Mouse (Mus musculus): Measurements from ENCODE around the gene Arhgap27. TPM values are rescaled to one million over a fixed set of nuclear protein-coding genes. Genes with fewer than 3 reads are reported as not detected.
"Not testable (repeated sequence)": the region's sequence is repeated elsewhere in the genome, so short reads cannot be mapped to it uniquely, and the experiment has no call there.

Gene Arhgap27
- 0.31 TPM for polyA plus RNA-seq (2012; fragmentation: generic; extraction: Trizol)

DNA sequence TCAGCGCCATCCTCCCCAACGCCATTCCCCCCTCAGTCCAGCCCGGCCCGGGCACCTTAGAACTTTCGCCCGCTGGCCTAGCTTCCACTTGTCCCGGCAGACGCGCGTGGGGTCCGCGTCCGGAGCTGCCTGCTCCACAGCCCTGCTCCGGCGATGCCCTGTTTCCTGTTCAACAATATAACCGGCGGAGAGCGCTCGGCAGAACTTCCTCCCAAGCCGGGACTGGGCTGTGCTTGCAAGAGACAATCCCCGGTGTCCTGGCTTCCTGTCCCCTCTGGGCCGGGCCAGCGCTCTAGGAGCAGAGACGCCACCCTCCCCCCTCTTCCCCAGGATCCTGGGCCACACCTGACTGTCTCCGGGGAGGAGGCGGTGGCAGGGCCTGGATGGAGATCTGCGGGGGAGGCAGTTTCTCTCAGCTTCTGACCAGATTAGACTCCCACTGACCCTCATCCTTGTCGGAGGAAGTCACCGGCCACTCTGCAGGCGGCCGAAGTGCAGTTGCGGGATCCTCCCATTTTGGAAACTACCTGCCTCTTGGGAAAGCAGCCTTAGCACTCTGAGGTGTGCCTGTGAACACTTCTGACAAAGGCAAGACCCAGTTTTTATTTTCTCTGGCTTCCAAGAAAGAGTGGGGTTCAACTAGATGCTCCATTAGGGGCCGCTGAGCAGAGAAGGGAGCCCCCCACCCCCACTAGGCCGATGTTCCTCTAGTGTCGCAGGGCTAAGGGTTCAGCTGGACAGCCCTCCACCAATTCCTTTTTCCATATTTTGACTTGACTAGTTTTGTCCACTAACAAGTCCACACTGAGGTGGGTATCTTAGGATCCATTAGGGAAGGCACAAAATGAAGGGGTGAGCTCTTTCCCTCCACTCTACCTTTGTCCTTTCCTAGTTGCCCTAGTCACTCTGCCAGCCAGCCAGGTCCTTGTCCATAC, at the start of gene Arhgap27:
Gene Arhgap27 (minus strand): TSS at position 479 of the 935 bp plus-strand sequence.
- Histone ChIP-seq H3K79me2 (ENCODE audit: control insufficient read depth, insufficient read depth) (no peaks in the 10 kb centered on the region), H3ac (ENCODE audit: control insufficient read depth, insufficient read length) (no peak within 1 kb of the TSS), H3K4me2 (ENCODE audit: low read depth) (no peak within 1 kb of the TSS), H3K4me3 (no peak within 1 kb of the TSS), H3K27me3 (ENCODE audit: control insufficient read depth, insufficient read depth, insufficient read length) (peaks cover 5% of the 10 kb centered on the region), H3K36me3 (ENCODE audit: control insufficient read depth, insufficient read depth) (no peaks in the 10 kb centered on the region)
- TF ChIP-seq POLR2AphosphoS2 (IDR thresholded peaks at IDR 0.05; ENCODE audit: insufficient read length, low read depth) = peak; percentile 4
- TF ChIP-seq CEBPB (IDR thresholded peaks at IDR 0.05; ENCODE audit: insufficient read depth, poor library complexity, severe bottlenecking) = no peak

- TF ChIP-seq USF1 (IDR thresholded peaks at IDR 0.05; ENCODE audit: low read depth) (peak; percentile 45), MYOD1 (IDR thresholded peaks at IDR 0.05; ENCODE audit: control insufficient read depth in 1 of 3, insufficient read length in 2 of 3, low read depth in 2 of 3) (no peak), E2F4 (IDR thresholded peaks at IDR 0.05; ENCODE audit: insufficient read depth) (no peak), CEBPB (IDR thresholded peaks at IDR 0.05; ENCODE audit: insufficient read depth, poor library complexity, severe bottlenecking) (no peak)
- H3K79me2 ChIP-seq (ENCODE audit: control insufficient read depth, insufficient read depth) = peaks cover 22% of the 10 kb centered on the region
- H3K4me2 ChIP-seq (ENCODE audit: low read depth) = peak overlapping the region; percentile 100
- H3ac ChIP-seq (ENCODE audit: control insufficient read depth, insufficient read length) = peak overlapping the region; percentile 43
- H3K36me3 ChIP-seq (ENCODE audit: control insufficient read depth, insufficient read depth) = no peaks in the 10 kb centered on the region
- H3K4me3 ChIP-seq = peak overlapping the region; percentile 72
- peaks cover 4% of the 10 kb centered on the region for H3K27me3 ChIP-seq (ENCODE audit: control insufficient read depth, insufficient read depth, insufficient read length)
Measured at GRCm38 (mm10) chr11:103412950-103413423, 49.5 kb upstream of the Arhgap27 start.

GRCm38 (mm10) chr11:103411981-103412949, 48.8 kb upstream of the Arhgap27 start, which contains the start of gene Plekhm1:
TSS of gene Plekhm1 (minus strand) at chr11:103412687.
- TF ChIP-seq TCF12 (IDR thresholded peaks at IDR 0.05; ENCODE audit: insufficient read depth, poor library complexity, severe bottlenecking) = no peak
- TF ChIP-seq REST (IDR thresholded peaks at IDR 0.05; ENCODE audit: insufficient read depth, insufficient read length) = no peak
- TF ChIP-seq USF1 (IDR thresholded peaks at IDR 0.05; ENCODE audit: low read depth) = no peak
- TF ChIP-seq MYOD1 (IDR thresholded peaks at IDR 0.05; ENCODE audit: control insufficient read depth in 1 of 3, insufficient read length in 2 of 3, low read depth in 2 of 3) = peak in 1 of 3 experiments; percentile 35
- TF ChIP-seq MYOG (IDR thresholded peaks at IDR 0.05; ENCODE audit: control insufficient read depth in 1 of 3, insufficient read depth in 1 of 3, insufficient read length in 2 of 3, low read depth in 2 of 3) = no peak
- peak; percentile 8 for TF ChIP-seq SRF (IDR thresholded peaks at IDR 0.05; ENCODE audit: control insufficient read depth, insufficient read length, low read depth)
- TF ChIP-seq CEBPB (IDR thresholded peaks at IDR 0.05; ENCODE audit: insufficient read depth, poor library complexity, severe bottlenecking) = peak; percentile 26; the same call in 1 of the 2 replicates
- TF ChIP-seq POLR2A (IDR thresholded peaks at IDR 0.05; ENCODE audit: insufficient read length, low read depth) = peak; percentile 83
- TF ChIP-seq E2F4 (IDR thresholded peaks at IDR 0.05; ENCODE audit: insufficient read depth) = no peak
- TF ChIP-seq POLR2AphosphoS2 (IDR thresholded peaks at IDR 0.05; ENCODE audit: insufficient read length, low read depth) = peak; percentile 90
- no peak for TF ChIP-seq TCF3 (IDR thresholded peaks at IDR 0.05; ENCODE audit: insufficient read length, low read depth)
- peak within 1 kb of the TSS; percentile 43 for H3ac ChIP-seq (ENCODE audit: control insufficient read depth, insufficient read length)

DNA sequence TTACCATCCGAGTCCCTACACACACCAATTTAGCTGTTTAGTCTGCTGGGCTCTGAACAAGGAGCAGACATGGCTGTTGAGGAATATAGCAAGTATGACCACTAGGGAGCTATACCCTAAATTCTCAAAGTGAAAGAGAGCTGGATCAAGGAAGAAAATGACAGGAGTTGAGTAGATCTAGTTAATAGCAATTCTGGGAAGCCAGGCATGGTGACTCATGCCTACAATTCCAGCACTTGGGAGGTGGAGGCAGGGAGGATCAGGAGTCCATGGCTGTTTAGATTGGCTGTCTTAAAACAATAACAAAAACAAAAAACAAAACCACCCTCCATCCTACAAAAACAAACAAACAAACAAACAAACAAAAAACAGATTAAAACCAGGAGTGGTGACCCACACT, 47.8 kb upstream of the Arhgap27 start:
- Histone ChIP-seq H3ac (ENCODE audit: control insufficient read depth, insufficient read length) (no peak overlapping the region), H3K79me2 (ENCODE audit: control insufficient read depth, insufficient read depth) (peaks cover 22% of the 10 kb centered on the region), H3K27me3 (ENCODE audit: control insufficient read depth, insufficient read depth, insufficient read length) (peaks cover 4% of the 10 kb centered on the region), H3K4me2 (ENCODE audit: low read depth) (peak overlapping the region; percentile 95), H3K4me3 (peak overlapping the region; percentile 72), H3K36me3 (ENCODE audit: control insufficient read depth, insufficient read depth) (no peaks in the 10 kb centered on the region)
- TF ChIP-seq POLR2AphosphoS2 (IDR thresholded peaks at IDR 0.05; ENCODE audit: insufficient read length, low read depth) = no peak

More at GRCm38 (mm10) chr11:103411981-103412949, 48.8 kb upstream of the Arhgap27 start, which contains the start of gene Plekhm1:
- Histone ChIP-seq H3K4me3 (peak within 1 kb of the TSS; percentile 72), H3K79me2 (ENCODE audit: control insufficient read depth, insufficient read depth) (peaks cover 22% of the 10 kb centered on the region), H3K27me3 (ENCODE audit: control insufficient read depth, insufficient read depth, insufficient read length) (peaks cover 4% of the 10 kb centered on the region), H3K4me2 (ENCODE audit: low read depth) (peak within 1 kb of the TSS; percentile 100), H3K36me3 (ENCODE audit: control insufficient read depth, insufficient read depth) (no peaks in the 10 kb centered on the region)

DNA sequence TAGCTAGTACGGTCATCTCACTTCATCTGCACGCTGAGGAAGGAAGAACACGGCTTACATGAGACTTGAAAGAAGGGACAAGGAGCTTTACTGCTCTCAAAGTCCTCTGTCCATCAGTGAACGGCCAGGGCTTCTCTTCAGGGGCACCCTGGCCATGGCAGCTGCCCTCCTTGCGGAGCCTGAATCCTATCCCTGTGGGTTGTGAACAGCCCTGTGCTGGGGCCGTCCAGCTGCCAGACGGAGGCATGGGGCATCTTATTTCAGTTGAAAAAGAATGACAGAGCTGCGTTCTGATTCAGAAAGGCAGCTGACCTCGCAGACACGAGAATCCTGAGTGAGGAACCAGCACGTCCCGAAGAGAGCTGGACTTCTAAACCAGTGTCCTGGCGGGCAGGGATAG, 45.4 kb upstream of the Arhgap27 start:
- Histone ChIP-seq H3K36me3 (ENCODE audit: control insufficient read depth, insufficient read depth) (no peaks in the 10 kb centered on the region), H3ac (ENCODE audit: control insufficient read depth, insufficient read length) (no peak overlapping the region), H3K4me2 (ENCODE audit: low read depth) (peak overlapping the region; percentile 49), H3K4me3 (no peak overlapping the region), H3K79me2 (ENCODE audit: control insufficient read depth, insufficient read depth) (peaks cover 34% of the 10 kb centered on the region), H3K27me3 (ENCODE audit: control insufficient read depth, insufficient read depth, insufficient read length) (no peaks in the 10 kb centered on the region)
- peak; percentile 3 to 82 (median 18) for TF ChIP-seq MYOG (IDR thresholded peaks at IDR 0.05; ENCODE audit: control insufficient read depth in 1 of 3, insufficient read depth in 1 of 3, insufficient read length in 2 of 3, low read depth in 2 of 3)
- no peak for TF ChIP-seq TCF12 (IDR thresholded peaks at IDR 0.05; ENCODE audit: insufficient read depth, poor library complexity, severe bottlenecking)
- no peak for TF ChIP-seq TCF3 (IDR thresholded peaks at IDR 0.05; ENCODE audit: insufficient read length, low read depth)
- TF ChIP-seq MYOD1 (IDR thresholded peaks at IDR 0.05; ENCODE audit: control insufficient read depth in 1 of 3, insufficient read length in 2 of 3, low read depth in 2 of 3) = peak; percentile 8 to 60 (median 33)

GRCm38 (mm10) chr11:103407136-103407535, 43.6 kb upstream of the Arhgap27 start:
- H3K4me2 ChIP-seq (ENCODE audit: low read depth); H3ac ChIP-seq (ENCODE audit: control insufficient read depth, insufficient read length); H3K4me3 ChIP-seq; H3K36me3 ChIP-seq (ENCODE audit: control insufficient read depth, insufficient read depth); H3K27me3 ChIP-seq (ENCODE audit: control insufficient read depth, insufficient read depth, insufficient read length): not testable (repeated sequence)
- peaks cover 33% of the 10 kb centered on the region for H3K79me2 ChIP-seq (ENCODE audit: control insufficient read depth, insufficient read depth)

Measured in myocyte (in vitro differentiated cells).